Mouse (Mus musculus) heart, embryonic 14.5 days (tissue): ENCODE measurements around the gene Rcan1. TPM values are rescaled to one million over a fixed set of nuclear protein-coding genes. Genes with fewer than 3 reads are reported as not detected.

ENCODE experiments used
- ATAC-seq: fragments of 200-750 bp; cut with Nextera tagmentation; 2 replicates; pipeline ENCODE4 v1.8.0; 2017; ENCODE audit warnings: low read depth, moderate TSS enrichment; ENCODE audit not compliant: insufficient number of reproducible peaks, insufficient read depth, low FRiP score
- H3K27ac ChIP-seq, 2 experiments: fragments of 200-500 bp in 1 of 2; fragments of 300-500 bp in 1 of 2; sonication (generic) in 1 of 2; replicated peaks in 1 of 2; 2 replicates each; pipeline ENCODE4 v1.5.1; 2012 to 2014; ENCODE audit warnings: low read depth in 2 of 2, low read length in 2 of 2, control low read depth in 1 of 2, mild to moderate bottlenecking in 1 of 2, mixed read lengths in 1 of 2; ENCODE audit not compliant: control insufficient read depth in 1 of 2, insufficient read depth in 1 of 2
- H3K27me3 ChIP-seq: fragments of 300-500 bp; sonication (generic); 2 replicates; pipeline ENCODE4 v1.6.1; 2014; ENCODE audit warnings: mild to moderate bottlenecking, low read length, control low read depth; ENCODE audit not compliant: control insufficient read depth, insufficient read depth
- H3K36me3 ChIP-seq: fragments of 300-500 bp; sonication (generic); 2 replicates; pipeline ENCODE4 v1.6.1; 2014; ENCODE audit warnings: mild to moderate bottlenecking, control low read depth, low read length, mixed read lengths; ENCODE audit not compliant: control insufficient read depth, insufficient read depth
- H3K4me1 ChIP-seq, 2 experiments: fragments of 200-500 bp in 1 of 2; fragments of 300-500 bp in 1 of 2; sonication (generic) in 1 of 2; 2 replicates each; pipeline ENCODE4 v1.6.1; 2012 to 2014; ENCODE audit warnings: low read length in 2 of 2, control low read depth in 1 of 2, mixed read lengths in 1 of 2; ENCODE audit not compliant: control insufficient read depth in 2 of 2, insufficient read depth in 2 of 2
- H3K4me2 ChIP-seq: fragments of 300-500 bp; sonication (generic); 2 replicates; pipeline ENCODE4 v1.6.1; 2014; ENCODE audit warnings: mild to moderate bottlenecking, low read length
- H3K4me3 ChIP-seq, 2 experiments: fragments of 200-500 bp in 1 of 2; fragments of 300-500 bp in 1 of 2; sonication (generic) in 1 of 2; 2 replicates each; pipeline ENCODE4 v1.5.1; 2012 to 2014; ENCODE audit warnings: low read length in 2 of 2, mild to moderate bottlenecking in 2 of 2, control low read depth in 1 of 2, low read depth in 1 of 2, moderate library complexity in 1 of 2; ENCODE audit not compliant: control insufficient read depth in 1 of 2, insufficient read depth in 1 of 2
- H3K9ac ChIP-seq: fragments of 300-500 bp; sonication (generic); 2 replicates; pipeline ENCODE4 v1.6.1; 2014; ENCODE audit warnings: mild to moderate bottlenecking, low read length
- H3K9me3 ChIP-seq: fragments of 300-500 bp; sonication (generic); 2 replicates; pipeline ENCODE4 v1.6.1; 2016; ENCODE audit warnings: low read length, control low read depth; ENCODE audit not compliant: control insufficient read depth
- WGBS: fragments of 180-500 bp; shearing (Covaris S2); extraction: QIAGEN DNeasy Blood & Tissue Kit; methylation state at CpG from one replicate; pipeline ENCODE4 v1.1.7; 2014; 5-methylcytosine and 5-hydroxymethylcytosine counted together
- polyA plus RNA-seq: library from polyadenylated mRNA; unstranded; fragments of >200 nt; fragmentation: Nextera tagmentation; extraction: Ambion mirVana; gene quantifications from 2 replicates; pipeline ENCODE4 v1.2.1, GENCODE M21; 2014

Rcan1 gene
- polyA plus RNA-seq, 1 experiment from 2014 or later, result 105 TPM

DNA sequence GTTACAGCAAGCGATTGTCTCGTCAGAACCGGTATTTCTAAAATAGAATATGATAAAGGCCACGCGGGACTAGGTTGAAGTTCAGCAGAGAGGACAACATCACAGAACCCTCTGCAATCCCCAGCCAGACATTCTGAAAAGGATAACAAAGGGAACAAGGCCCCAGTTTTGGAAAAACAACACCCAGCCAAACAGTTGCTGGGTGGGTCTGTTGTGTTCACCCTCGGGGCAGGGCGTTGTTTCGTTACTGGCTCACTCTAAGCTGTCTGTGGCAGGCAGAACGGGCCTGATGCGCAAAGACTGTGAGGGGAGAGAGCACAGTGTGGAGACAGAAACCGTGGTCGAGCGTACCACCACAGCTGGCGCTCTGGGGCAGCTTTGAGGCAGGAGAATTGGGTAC lies 2.2 kb downstream of the Rcan1 start:
- WGBS, result 57% methylated on average over 14 of the region's 14 CpGs
- ATAC-seq, result no peak

GRCm38 (mm10) chr16:92467041-92467440 lies 3.6 kb downstream of the Rcan1 start:
- Histone ChIP-seq H3K27me3 (no peaks in the 10 kb centered on the region), H3K9ac (no peak overlapping the region), H3K27ac (no peak overlapping the region), H3K36me3 (0 out of 2 replicates have a peak, but pooled peaks cover 2% of the 10 kb centered on the region), H3K4me1 (peaks cover 14 to 15% of the 10 kb centered on the region in 2 experiments), H3K4me3 (no peak overlapping the region), H3K9me3 (no peaks in the 10 kb centered on the region), H3K4me2 (no peak overlapping the region)
- no peak for ATAC-seq
- WGBS, result 79% methylated on average over 5 of the region's 5 CpGs

More for the DNA sequence above, 2.2 kb downstream of the Rcan1 start:
- Histone ChIP-seq H3K36me3 (no peaks in the 10 kb centered on the region), H3K27ac (no peak overlapping the region), H3K4me3 (no peak overlapping the region), H3K27me3 (no peaks in the 10 kb centered on the region), H3K4me2 (no peak overlapping the region), H3K4me1 (peaks cover 14 to 15% of the 10 kb centered on the region in 2 experiments), H3K9me3 (no peaks in the 10 kb centered on the region), H3K9ac (no peak overlapping the region; the same call in 1 of the 2 replicates)

- H3K27me3 ChIP-seq, result no peaks in the 10 kb centered on the region
- H3K27ac ChIP-seq, result peak overlapping the region; percentile 64 to 73
- 0 out of 2 replicates have a peak, but pooled peaks cover 2% of the 10 kb centered on the region for H3K36me3 ChIP-seq
- peak overlapping the region; percentile 85 to 91 for H3K4me3 ChIP-seq
- ATAC-seq, result peak; percentile 98
- under 1% methylated on average over 93 of the region's 94 CpGs for WGBS
- H3K9me3 ChIP-seq, result no peaks in the 10 kb centered on the region
- peak overlapping the region; percentile 91 for H3K9ac ChIP-seq
- peak overlapping the region; percentile 70 for H3K4me2 ChIP-seq
- H3K4me1 ChIP-seq, result peaks cover 14 to 15% of the 10 kb centered on the region in 2 experiments
These were observed 4.8 kb downstream of the Rcan1 start for GRCm38 (mm10) chr16:92465642-92466526.

- peak overlapping the region; percentile 85 to 91 for H3K4me3 ChIP-seq
- H3K4me2 ChIP-seq, result peak overlapping the region; percentile 70
- peak overlapping the region; percentile 54 to 73 for H3K27ac ChIP-seq
- ATAC-seq, result no peak
- 0 out of 2 replicates have a peak, but pooled peaks cover 2% of the 10 kb centered on the region for H3K36me3 ChIP-seq
- peak overlapping the region; percentile 91 for H3K9ac ChIP-seq
- WGBS, result 2% methylated on average over 10 of the region's 10 CpGs
- H3K9me3 ChIP-seq, result no peaks in the 10 kb centered on the region
- peaks cover 14 to 15% of the 10 kb centered on the region in 2 experiments for H3K4me1 ChIP-seq
- no peaks in the 10 kb centered on the region for H3K27me3 ChIP-seq
These were observed 5.4 kb downstream of the Rcan1 start for GRCm38 (mm10) chr16:92465226-92465625.

DNA sequence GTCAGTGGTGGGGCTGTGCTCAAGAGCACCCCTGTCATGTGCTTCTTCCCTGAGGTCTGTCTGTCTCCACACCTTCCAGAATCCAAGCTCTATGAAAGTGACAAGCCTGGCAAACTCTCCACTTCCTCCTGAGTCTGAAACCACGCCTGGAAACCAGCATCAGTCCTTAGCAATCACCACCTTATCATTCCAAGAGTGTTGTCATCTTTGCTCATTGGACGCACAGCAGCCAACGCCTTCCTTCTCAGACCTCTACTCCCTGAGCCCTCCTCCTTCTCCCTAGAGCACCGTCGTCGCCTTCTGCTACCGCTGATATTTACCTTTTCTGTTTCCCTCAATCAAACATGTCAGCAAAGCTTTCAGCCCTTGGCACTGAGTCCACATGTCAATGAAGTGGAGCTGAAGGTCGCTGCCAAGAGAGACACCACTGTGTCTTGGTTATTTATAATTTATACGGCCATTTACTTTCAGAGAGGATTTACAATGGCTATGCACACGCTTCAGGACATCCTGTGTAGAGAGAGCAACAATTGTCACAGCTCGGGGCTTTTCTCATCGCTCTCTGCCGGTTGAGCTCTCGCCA lies 6.2 kb downstream of the Rcan1 start:
- H3K27ac ChIP-seq, result peak overlapping the region; percentile 54 to 73
- H3K27me3 ChIP-seq, result no peaks in the 10 kb centered on the region
- H3K9me3 ChIP-seq, result no peaks in the 10 kb centered on the region
- peak overlapping the region; percentile 85 to 91 for H3K4me3 ChIP-seq
- peak overlapping the region; percentile 91 for H3K9ac ChIP-seq
- peak overlapping the region; percentile 70 for H3K4me2 ChIP-seq
- ATAC-seq, result no peak
- peaks cover 14 to 15% of the 10 kb centered on the region in 2 experiments for H3K4me1 ChIP-seq
- 10% methylated on average over 14 of the region's 14 CpGs for WGBS
- H3K36me3 ChIP-seq, result 0 out of 2 replicates have a peak, but pooled peaks cover 2% of the 10 kb centered on the region

DNA sequence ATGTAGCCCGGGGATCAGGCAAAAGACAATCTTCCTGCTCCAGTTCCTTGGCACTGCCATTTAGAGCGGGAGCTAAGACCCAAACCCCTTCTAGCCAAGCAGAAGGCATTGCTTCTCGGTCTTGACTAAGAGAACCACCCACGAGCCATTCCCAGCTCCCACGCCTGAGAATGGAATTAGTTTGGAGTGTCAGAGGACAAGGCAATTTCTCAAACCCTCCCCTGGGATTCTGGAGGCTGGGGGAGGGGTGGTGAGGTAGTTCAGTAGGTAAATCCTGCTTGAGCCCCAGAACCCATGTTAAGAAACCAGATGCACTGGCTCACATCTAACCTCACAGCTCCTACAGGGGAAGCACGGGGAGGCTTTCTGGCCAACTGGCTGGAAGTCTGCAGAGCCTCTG lies 9.3 kb downstream of the Rcan1 start:
- ATAC-seq, result no peak
- no peak overlapping the region for H3K27ac ChIP-seq
- no peak overlapping the region for H3K9ac ChIP-seq
- H3K4me1 ChIP-seq, result peaks cover 19% of the 10 kb centered on the region in 2 experiments
- 0 out of 2 replicates have a peak, but pooled peaks cover 2% of the 10 kb centered on the region for H3K36me3 ChIP-seq
- no peak overlapping the region for H3K4me2 ChIP-seq
- no peaks in the 10 kb centered on the region for H3K27me3 ChIP-seq
- H3K9me3 ChIP-seq, result no peaks in the 10 kb centered on the region
- 73% methylated on average over 6 of the region's 6 CpGs for WGBS
- H3K4me3 ChIP-seq, result no peak overlapping the region

GRCm38 (mm10) chr16:92457594-92457993 lies 13.1 kb downstream of the Rcan1 start:
- H3K4me3 ChIP-seq, result no peak overlapping the region
- no peaks in the 10 kb centered on the region; the same call in 1 of the 2 replicates for H3K27me3 ChIP-seq
- no peaks in the 10 kb centered on the region for H3K9me3 ChIP-seq
- H3K36me3 ChIP-seq, result 0 out of 2 replicates have a peak, but pooled peaks cover under 1% of the 10 kb centered on the region
- peaks cover 4 to 5% of the 10 kb centered on the region in 2 experiments; a peak in 3 of 4 replicates for H3K4me1 ChIP-seq
- no peak overlapping the region for H3K27ac ChIP-seq
- H3K4me2 ChIP-seq, result no peak overlapping the region
- WGBS, result 12% methylated on average over 7 of the region's 7 CpGs
- H3K9ac ChIP-seq, result no peak overlapping the region; the same call in 1 of the 2 replicates
- ATAC-seq, result peak; percentile 20; the same call in 1 of the 2 replicates
